Mouse (Mus musculus) Patski (cell line): ENCODE measurements around the gene Tekt1. TPM values are rescaled to one million over a fixed set of nuclear protein-coding genes. Genes with fewer than 3 reads are reported as not detected.
A peak's percentile ranks its signal among the peaks of the same experiment; 100 is the strongest.

Experiments used
- ATAC-seq: fragments of 100-300 bp; one replicate; pipeline ENCODE4 v1.8.0; 2021
- CTCF ChIA-PET: fragments of 350-600 bp; sonication (Branson Sonifier 250); formaldehyde crosslinking; loops from one replicate; lab custom pipeline; 2022; ENCODE audit warnings: inconsistent platforms; lab: Charles Lee
- POLR2A ChIA-PET: fragments of 350-600 bp; sonication (Branson Sonifier 250); formaldehyde crosslinking; loops from one replicate; lab custom pipeline; 2022; ENCODE audit warnings: antibody characterized with exemption, inconsistent platforms; lab: Charles Lee
- DNase-seq: peaks from one replicate; pipeline ENCODE4 v3.0.0-alpha.2; 2011; ENCODE audit warnings: low read depth, low spot score
- H3K27me3 ChIP-seq: fragments of 371-371 bp; one replicate; pipeline ENCODE4 v1.5.1; 2021
- CTCF ChIP-seq: fragments of 100-300 bp; IDR thresholded peaks from one replicate; pipeline ENCODE4 v1.5.1; 2021
- in situ Hi-C: fragments of 300-500 bp; cut with MboI; formaldehyde crosslinking; loops from 3 replicates; pipeline ENCODE4 v1.11.1; 2018; ENCODE audit warnings: low pct_unique_long_range_greater_than_20kb, mixed read lengths
- polyA plus RNA-seq: library from polyadenylated mRNA; unstranded; gene quantifications from one replicate; pipeline ENCODE4 v1.2.3, GENCODE M21; 2021

Tekt1 gene
- polyA plus RNA-seq, 1 experiment from 2014 or later, result not detected

DNA sequence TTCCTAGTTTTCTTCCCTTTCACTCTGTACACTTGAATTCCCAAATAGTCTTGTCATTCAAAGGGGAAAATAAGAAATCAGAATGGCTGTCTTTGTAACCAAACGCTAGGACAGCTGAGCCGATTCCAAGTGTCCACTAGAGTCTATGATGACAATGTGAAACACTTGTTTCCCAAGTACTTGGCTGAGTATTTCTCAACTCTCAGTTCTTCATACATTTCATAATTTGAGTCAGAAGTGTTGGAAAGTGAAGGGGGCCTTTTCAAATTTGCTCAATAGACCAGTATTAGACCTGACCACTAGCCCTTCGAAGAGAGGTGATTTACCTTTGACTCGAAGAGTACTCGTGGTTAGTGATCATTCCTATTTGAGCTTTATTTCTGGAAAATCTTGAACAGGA, 2.3 kb upstream of the Tekt1 start:
- TF ChIP-seq CTCF, result no peak
- ATAC-seq (no peak), DNase-seq (no peak)
- in situ Hi-C loops, result no loop called here
- no peaks in the 10 kb centered on the region for H3K27me3 ChIP-seq
- POLR2A ChIA-PET, result no interaction called here
- CTCF ChIA-PET, result interaction anchor here (1.0 kb wide), 1 partner anchor 71 kb away, joined by 3 read pairs; the partner anchor contains the start of gene Ggt6

DNA sequence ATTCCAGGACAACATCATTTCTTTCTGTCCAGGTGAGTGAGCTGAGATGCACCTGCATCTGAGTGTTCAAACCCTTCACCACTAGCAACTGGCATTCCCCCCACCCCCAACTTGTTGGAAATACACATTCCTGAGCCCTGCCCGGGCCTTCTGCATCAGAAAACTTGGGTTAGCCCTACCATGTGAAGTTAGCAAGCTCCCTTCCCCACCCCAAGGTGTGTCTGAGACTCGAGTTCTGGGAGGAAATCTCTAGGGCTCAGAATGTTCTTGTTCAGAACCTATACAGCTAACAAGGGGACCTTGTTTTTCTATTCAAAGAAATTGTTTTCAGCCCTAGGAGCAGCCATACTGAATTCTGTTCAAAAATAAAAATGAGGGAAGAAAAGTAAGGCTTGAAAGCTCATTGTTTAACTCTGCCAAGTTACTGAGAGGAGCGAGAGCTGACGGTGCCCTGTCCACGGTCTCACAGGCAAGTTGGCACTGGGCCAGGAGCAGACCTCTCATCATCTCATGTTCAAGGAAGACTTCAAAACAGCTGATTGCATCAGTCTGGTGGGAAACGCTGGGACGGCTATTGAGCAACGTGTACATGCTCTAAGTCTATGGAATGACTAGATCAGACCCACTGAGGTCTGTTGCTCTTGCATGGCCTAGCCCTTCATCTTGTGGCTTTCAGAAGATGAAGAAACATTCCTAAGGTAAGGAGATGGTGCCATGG, 1.4 kb upstream of the Tekt1 start:
- ChIA-PET POLR2A (no interaction called here), CTCF (interaction anchor here (1.0 to 1.3 kb wide), 2 partner anchors 9 to 72 kb away, joined by 3 read pairs; partner anchors contain the start of gene Ggt6)
- no peaks in the 10 kb centered on the region for H3K27me3 ChIP-seq
- TF ChIP-seq CTCF, result no peak
- DNase-seq (peak; percentile 30), ATAC-seq (no peak)
- in situ Hi-C loops, result no loop called here

DNA sequence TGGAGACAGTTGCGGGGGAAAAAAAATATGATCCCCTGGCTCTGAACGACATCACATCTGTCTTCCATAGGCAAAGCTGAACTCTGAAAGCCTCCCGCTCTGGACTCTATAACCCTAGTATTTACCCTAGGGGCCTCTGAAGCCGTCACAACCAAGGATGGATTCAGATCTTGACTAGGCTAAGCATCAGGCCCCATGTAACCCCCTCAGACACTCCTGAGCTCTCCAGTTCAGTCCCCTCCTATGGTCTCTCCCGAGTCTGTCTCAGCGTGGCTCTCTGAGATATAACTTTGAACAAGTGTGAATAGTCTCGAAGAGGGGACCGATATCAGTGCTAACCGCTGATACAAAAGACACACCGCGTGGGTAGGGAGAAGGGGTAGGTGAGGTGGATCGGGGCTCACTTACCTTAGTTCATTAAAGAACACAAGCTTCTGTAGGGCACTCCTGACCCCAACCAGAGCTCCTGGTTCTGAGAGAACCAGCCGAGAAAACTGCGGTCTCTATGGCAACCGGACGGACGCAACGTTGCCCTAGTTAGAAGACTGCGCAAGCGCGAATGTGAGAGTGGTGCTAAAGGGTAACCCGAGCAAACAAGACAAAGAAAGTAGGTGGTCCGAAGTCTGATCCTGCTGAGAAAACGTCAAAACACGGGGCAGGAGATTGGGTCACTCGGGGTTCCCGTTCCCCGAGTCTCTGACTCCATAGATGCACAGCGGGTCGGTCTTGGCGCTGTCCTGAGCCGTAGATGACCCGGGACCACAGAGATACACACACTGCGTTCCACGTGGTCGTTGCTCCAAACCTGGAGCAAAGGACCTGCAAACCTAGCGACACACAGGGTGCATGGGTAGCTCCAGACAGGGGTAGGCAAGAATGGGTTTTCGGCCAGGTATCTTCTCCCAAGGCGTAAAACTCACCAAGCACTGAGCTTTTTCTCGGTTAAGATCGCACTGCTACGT, 576 bp downstream of the Tekt1 start:
- DNase-seq (no peak), ATAC-seq (no peak)
- ChIA-PET CTCF (interaction anchor here (0.6 to 1.7 kb wide), 2 partner anchors 68 to 210 kb away, joined by 3 to 5 read pairs; no protein-coding TSS in a partner anchor), POLR2A (interaction anchor here (0.9 kb wide), 1 partner anchor 11 kb away, joined by 3 read pairs; no protein-coding TSS in a partner anchor)
- in situ Hi-C loops, result no loop called here
- no peaks in the 10 kb centered on the region for H3K27me3 ChIP-seq
- TF ChIP-seq CTCF, result no peak

DNA sequence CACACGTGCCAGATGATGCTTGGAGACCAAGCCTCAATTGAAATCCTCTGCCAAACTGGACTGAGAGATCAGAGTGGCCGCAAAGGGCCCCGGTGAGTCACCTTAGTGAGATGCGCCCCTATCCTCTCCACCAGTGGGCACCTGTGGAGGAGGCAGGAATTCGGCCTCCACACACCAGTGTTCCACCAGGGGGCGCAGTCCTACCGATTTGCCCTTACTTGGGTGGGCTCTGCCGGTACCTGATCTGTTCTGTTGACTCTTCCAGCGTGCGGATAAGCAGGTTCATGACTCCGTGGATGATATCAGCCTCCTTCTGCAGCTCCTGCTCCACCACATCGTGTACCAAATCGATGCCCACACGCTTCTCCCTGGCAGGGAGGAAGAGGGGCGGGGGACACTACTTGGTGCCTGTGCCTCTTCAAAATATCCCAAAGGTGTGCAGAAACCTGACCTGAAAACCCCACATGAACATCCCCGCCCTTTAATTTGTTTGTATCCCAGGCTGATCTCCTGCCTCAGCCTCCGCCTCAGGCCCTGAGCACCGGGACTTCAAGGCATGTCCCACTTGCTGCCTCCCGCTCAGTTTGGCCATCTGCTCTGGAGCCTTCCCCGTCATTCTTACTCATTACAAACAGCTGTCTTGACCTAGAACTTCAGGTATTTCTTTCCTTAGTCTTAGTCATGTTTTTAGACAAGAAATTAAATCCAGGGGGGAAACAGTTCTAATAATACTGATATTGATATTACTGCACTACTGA, 7.1 kb downstream of the Tekt1 start:
- in situ Hi-C loops, result loop anchor here (5.0 to 10.0 kb wide), 3 partner anchors 72 to 212 kb away; no protein-coding TSS in a partner anchor
- POLR2A ChIA-PET, result interaction anchor here (0.7 kb wide), 1 partner anchor 71 kb away, joined by 3 read pairs; no protein-coding TSS in a partner anchor
- CTCF ChIA-PET, result interaction anchor here (1.0 to 1.3 kb wide), 3 partner anchors 8 to 56 kb away, joined by 3 to 5 read pairs (median 3); no protein-coding TSS in a partner anchor
- ATAC-seq, result peak; percentile 51
- H3K27me3 ChIP-seq, result no peaks in the 10 kb centered on the region
- no peak for DNase-seq
- peak; percentile 96 for TF ChIP-seq CTCF

DNA sequence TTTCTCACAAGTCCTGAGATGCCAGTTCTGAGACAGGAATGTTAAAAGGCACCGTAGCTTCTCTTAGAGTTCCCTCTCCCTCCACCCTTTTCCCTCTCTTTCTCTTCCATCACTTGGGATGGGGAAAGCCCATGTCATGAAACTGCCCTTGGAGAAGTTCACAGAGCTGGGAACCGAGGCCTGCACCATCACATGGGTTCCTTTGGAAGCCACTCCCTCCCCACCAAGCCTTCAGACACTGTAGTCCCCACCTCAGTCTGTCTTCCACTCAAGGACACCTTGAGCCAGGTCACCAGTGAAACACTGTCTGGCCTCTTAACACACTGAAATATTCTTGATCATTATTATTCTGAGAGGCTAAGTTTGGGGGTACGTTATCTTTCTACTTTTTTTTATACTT, 9.1 kb downstream of the Tekt1 start:
- ATAC-seq (no peak), DNase-seq (no peak)
- no peaks in the 10 kb centered on the region for H3K27me3 ChIP-seq
- ChIA-PET CTCF (interaction anchor here (1.1 to 2.0 kb wide), 2 partner anchors 9 to 211 kb away, joined by 3 to 10 read pairs; no protein-coding TSS in a partner anchor), POLR2A (interaction anchor here (1.6 kb wide), 1 partner anchor 136 kb away, joined by 3 read pairs; no protein-coding TSS in a partner anchor)
- TF ChIP-seq CTCF, result no peak
- in situ Hi-C loops, result loop anchor here (5.0 to 10.0 kb wide), 2 partner anchors 128 to 214 kb away; no protein-coding TSS in a partner anchor

DNA sequence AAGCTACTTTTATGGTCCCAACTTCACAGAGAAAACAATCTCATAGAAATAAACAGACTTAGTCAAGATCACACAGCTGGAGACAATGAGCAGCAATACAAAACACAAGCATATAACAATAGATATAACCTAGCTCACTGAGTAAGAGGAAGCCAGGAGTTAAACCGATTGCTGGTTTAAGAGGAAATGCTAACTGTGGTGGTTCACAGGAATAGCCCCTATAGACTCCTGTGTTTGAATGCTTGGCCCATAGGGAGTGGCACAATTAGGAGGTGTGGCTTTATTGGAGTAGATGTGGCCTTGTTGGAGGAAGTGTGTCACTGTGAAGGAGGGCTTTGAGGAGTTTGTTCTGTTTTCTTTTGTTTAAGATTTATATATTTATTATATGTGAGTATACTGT, 10.0 kb downstream of the Tekt1 start:
- CTCF ChIA-PET, result interaction anchor here (0.7 to 2.0 kb wide), 4 partner anchors 8 to 212 kb away, joined by 3 to 10 read pairs (median 4); no protein-coding TSS in a partner anchor
- in situ Hi-C loops, result loop anchor here (5.0 to 10.0 kb wide), 2 partner anchors 127 to 215 kb away; no protein-coding TSS in a partner anchor
- DNase-seq (no peak), ATAC-seq (no peak)
- POLR2A ChIA-PET, result no interaction called here
- no peaks in the 10 kb centered on the region for H3K27me3 ChIP-seq
- no peak for TF ChIP-seq CTCF

DNA sequence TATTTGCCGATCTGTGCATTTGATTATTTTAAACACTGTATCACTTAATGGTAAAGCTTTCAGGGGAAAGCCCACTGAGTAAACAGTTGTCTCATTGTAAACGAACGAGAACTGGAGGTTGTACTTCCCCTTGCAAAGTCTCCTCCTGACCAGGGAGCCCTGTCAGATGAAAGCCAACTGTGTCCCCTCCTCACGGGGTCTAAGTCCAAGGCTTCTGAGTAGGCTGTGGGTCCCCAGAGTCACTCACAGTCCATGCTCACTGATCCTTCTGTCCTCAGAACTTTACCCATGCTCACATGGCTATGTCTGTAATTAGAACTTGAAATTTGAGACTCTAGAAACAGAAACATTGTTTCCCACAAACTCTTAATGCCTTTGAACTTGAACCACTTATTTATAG, 12.6 kb downstream of the Tekt1 start:
- DNase-seq, result no peak
- ChIA-PET CTCF (interaction anchor here (1.9 kb wide), 1 partner anchor 215 kb away, joined by 5 read pairs; no protein-coding TSS in a partner anchor), POLR2A (interaction anchor here (0.6 kb wide), 1 partner anchor 202 kb away, joined by 7 read pairs; no protein-coding TSS in a partner anchor)
- ATAC-seq, result no peak
- no peaks in the 10 kb centered on the region for H3K27me3 ChIP-seq
- in situ Hi-C loops, result loop anchor here (5.0 to 25.0 kb wide), 3 partner anchors 125 to 287 kb away; no protein-coding TSS in a partner anchor
- no peak for TF ChIP-seq CTCF

DNA sequence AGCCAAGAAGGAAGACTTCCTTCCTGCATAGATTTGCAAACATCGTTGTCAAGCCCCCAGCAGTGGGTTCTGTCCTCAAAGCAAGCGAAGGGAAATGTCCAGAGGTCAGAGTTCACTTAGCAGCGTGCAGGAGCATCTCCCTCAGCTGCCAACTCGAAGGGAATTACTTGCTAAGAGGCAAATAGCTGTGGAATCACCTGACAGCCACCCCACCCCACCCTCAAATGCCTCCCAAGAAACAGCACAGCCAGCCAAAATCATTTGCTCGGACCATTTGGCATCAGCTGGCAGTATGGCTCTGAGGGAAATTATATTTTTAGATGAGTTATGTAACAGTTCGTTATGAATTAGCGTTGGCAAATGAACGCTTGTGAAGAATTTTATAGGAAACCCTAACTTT, 13.2 kb downstream of the Tekt1 start:
- no peak for TF ChIP-seq CTCF
- DNase-seq (no peak), ATAC-seq (no peak)
- no peaks in the 10 kb centered on the region for H3K27me3 ChIP-seq
- CTCF ChIA-PET, result interaction anchor here (1.2 to 1.9 kb wide), 3 partner anchors 9 to 216 kb away, joined by 3 to 5 read pairs (median 5); no protein-coding TSS in a partner anchor
- in situ Hi-C loops, result loop anchor here (25.0 kb wide), 1 partner anchor 287 kb away; no protein-coding TSS in a partner anchor
- POLR2A ChIA-PET, result interaction anchor here (0.6 kb wide), 2 partner anchors 157 to 201 kb away, joined by 4 to 7 read pairs; no protein-coding TSS in a partner anchor

DNA sequence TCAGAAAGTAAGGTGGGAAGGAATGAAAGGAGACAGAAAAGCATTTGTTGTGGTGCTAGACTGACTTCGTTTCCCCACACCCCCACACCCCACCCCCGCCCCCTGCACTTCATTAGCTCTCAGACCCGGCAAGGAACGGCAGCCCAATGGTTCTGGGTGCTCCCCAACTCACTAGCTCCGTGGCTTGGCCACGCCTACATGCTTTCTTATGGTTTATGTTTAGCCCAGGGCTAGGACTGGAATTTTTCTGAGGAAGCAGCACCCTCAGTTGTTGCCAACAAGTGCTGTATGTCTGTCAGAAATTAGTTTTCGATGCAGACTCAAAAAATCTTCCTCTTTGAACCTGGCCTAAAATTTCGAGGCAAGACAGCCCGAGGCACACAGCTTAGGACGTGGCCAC, 13.7 kb downstream of the Tekt1 start:
- TF ChIP-seq CTCF, result no peak
- CTCF ChIA-PET, result interaction anchor here (0.8 to 1.9 kb wide), 5 partner anchors 9 to 224 kb away, joined by 3 to 5 read pairs (median 3); no protein-coding TSS in a partner anchor
- no peak for ATAC-seq
- H3K27me3 ChIP-seq, result no peaks in the 10 kb centered on the region
- POLR2A ChIA-PET, result interaction anchor here (0.6 to 1.5 kb wide), 2 partner anchors 10 to 158 kb away, joined by 3 to 4 read pairs; no protein-coding TSS in a partner anchor
- in situ Hi-C loops, result loop anchor here (25.0 kb wide), 1 partner anchor 286 kb away; no protein-coding TSS in a partner anchor
- no peak for DNase-seq
